Comparison of ENCODE assay signal across 8 mouse cellular contexts in the genomic region with DNA sequence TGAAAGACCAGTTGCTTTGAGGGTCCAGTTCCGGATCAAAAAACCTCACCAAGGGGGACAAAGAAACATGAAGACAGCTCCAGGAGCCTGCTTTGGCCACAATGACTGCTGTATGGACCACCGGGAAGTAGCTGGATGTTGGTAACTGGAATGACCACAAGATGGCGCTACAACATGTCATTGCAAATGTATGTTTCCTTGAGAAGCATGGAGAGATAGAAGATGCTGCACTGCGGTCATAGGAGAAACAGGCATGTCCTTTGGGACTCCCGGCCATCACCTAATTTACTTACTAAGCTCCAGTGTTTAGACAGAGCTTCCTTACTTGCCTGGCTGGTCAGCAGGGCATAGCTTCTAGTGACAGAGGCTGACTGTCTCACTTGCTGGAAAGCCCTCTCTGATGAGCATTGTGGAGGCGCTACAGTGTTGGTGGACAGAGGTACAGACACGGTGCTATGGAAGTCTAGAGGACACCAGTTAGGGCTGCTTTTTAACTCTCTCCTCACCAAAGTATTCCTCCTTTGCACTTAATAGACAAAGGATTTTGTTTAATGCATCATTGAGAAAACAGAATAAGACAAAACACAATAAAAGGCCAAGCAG.
DNase-seq lines count a peak whose midpoint lies in the region; ATAC-seq lines count a peak whose summit lies in the region.

No protein-coding gene starts in this region.

- no peak for ATAC-seq in liver, embryonic 12.5 days
- peak; percentile 32; the same call in 1 of the 2 replicates for ATAC-seq in stomach, embryonic 16.5 days (ENCODE audit: insufficient read depth, low FRiP score)

- 22% methylated on average over 7 of the region's 7 CpGs for WGBS in liver, embryonic 12.5 days (ENCODE audit: insufficient replicate concordance)
- whole genome bisulfite sequencing in stomach, embryonic 16.5 days = 14% methylated on average over 7 of the region's 7 CpGs

- no peak overlapping the region for H3K27ac ChIP-seq in liver, embryonic 12.5 days
- no peak overlapping the region for H3K27ac ChIP-seq in stomach, embryonic 16.5 days (ENCODE audit: low read length)

- no peaks in the 10 kb centered on the region for H3K27me3 ChIP-seq in liver, embryonic 12.5 days (replicated peaks)
- no peaks in the 10 kb centered on the region for H3K27me3 ChIP-seq in stomach, embryonic 16.5 days (ENCODE audit: control insufficient read depth, insufficient read depth, low read length)

- H3K36me3 ChIP-seq in liver, embryonic 12.5 days = no peaks in the 10 kb centered on the region
- no peaks in the 10 kb centered on the region for H3K36me3 ChIP-seq in stomach, embryonic 16.5 days (ENCODE audit: control insufficient read depth, insufficient read depth, low read length)

- peak; percentile 51 for DNase-seq in liver
- peak; percentile 68 to 86 for DNase-seq in cerebellum, postnatal 36 days
- DNase-seq in gastrocnemius, adult 8-10 months (ENCODE audit: low spot score in 2 of 2) = peak; percentile 37 to 39
- DNase-seq in kidney, adult 11 months = peak; percentile 49
- peak; percentile 84 to 87 for DNase-seq in left cerebral cortex, postnatal 25 days (ENCODE audit: low spot score in 2 of 2)
- peak; percentile 73 for DNase-seq in naive thymus-derived CD4-positive, alpha-beta T cell, adult 2 months (ENCODE audit: low read depth)

- intact Hi-C loops in left cerebral cortex, postnatal 25 days (cut with DNase I) = loop anchor here (1.0 to 5.0 kb wide), 4 partner anchors 90 to 358 kb away; no protein-coding TSS in a partner anchor

- no peak overlapping the region for H3K4me3 ChIP-seq in liver, embryonic 12.5 days
- H3K4me3 ChIP-seq in stomach, embryonic 16.5 days (replicated peaks; ENCODE audit: low read length) = no peak overlapping the region

- H3K9me3 ChIP-seq in liver, embryonic 12.5 days (replicated peaks) = no peaks in the 10 kb centered on the region
- H3K9me3 ChIP-seq in stomach, embryonic 16.5 days (replicated peaks; ENCODE audit: control insufficient read depth, low read length) = no peaks in the 10 kb centered on the region

- no peaks in the 10 kb centered on the region for H3K4me1 ChIP-seq in liver, embryonic 12.5 days
- H3K4me1 ChIP-seq in stomach, embryonic 16.5 days (ENCODE audit: control insufficient read depth, insufficient read depth, low read length) = no peaks in the 10 kb centered on the region

- H3K9ac ChIP-seq in liver, embryonic 12.5 days = no peak overlapping the region
- no peak overlapping the region for H3K9ac ChIP-seq in stomach, embryonic 16.5 days (ENCODE audit: low read length)

- H3K4me2 ChIP-seq in liver, embryonic 12.5 days = no peak overlapping the region
- H3K4me2 ChIP-seq in stomach, embryonic 16.5 days (ENCODE audit: low read depth, low read length) = no peak overlapping the region
